Mouse (Mus musculus) stomach, embryonic 16.5 days (tissue): ENCODE data around the gene Tmem179. TPM values are rescaled to one million over a fixed set of nuclear protein-coding genes. Genes with fewer than 3 reads are reported as not detected.

Experiments used
- ATAC-seq: fragments of 200-750 bp; cut with Nextera tagmentation; 2 replicates; pipeline ENCODE4 v1.8.0; 2017; ENCODE audit warnings: moderate number of reproducible peaks, moderate TSS enrichment; ENCODE audit not compliant: insufficient read depth, low FRiP score
- H3K27ac ChIP-seq: fragments of 300-500 bp; sonication (generic); 2 replicates; pipeline ENCODE4 v1.5.1; 2014; ENCODE audit warnings: low read length
- H3K27me3 ChIP-seq: fragments of 300-500 bp; sonication (generic); 2 replicates; pipeline ENCODE4 v1.6.1; 2014; ENCODE audit warnings: low read length, control low read depth, mixed read lengths; ENCODE audit not compliant: control insufficient read depth, insufficient read depth
- H3K36me3 ChIP-seq: fragments of 300-500 bp; sonication (generic); 2 replicates; pipeline ENCODE4 v1.6.1; 2014; ENCODE audit warnings: low read length; ENCODE audit not compliant: control insufficient read depth, insufficient read depth
- H3K4me1 ChIP-seq: fragments of 300-500 bp; sonication (generic); 2 replicates; pipeline ENCODE4 v1.6.1; 2014; ENCODE audit warnings: low read length, control low read depth, mixed read lengths; ENCODE audit not compliant: control insufficient read depth, insufficient read depth
- H3K4me2 ChIP-seq: fragments of 300-500 bp; sonication (generic); 2 replicates; pipeline ENCODE4 v1.6.1; 2014; ENCODE audit warnings: low read depth, low read length, mixed read lengths
- H3K4me3 ChIP-seq: fragments of 300-500 bp; sonication (generic); replicated peaks from 2 replicates; pipeline ENCODE4 v1.5.1; 2014; ENCODE audit warnings: mild to moderate bottlenecking, low read length
- H3K9ac ChIP-seq: fragments of 300-500 bp; sonication (generic); 2 replicates; pipeline ENCODE4 v1.6.1; 2014; ENCODE audit warnings: low read length
- H3K9me3 ChIP-seq: fragments of 300-500 bp; sonication (generic); replicated peaks from 2 replicates; pipeline ENCODE4 v1.6.1; 2016; ENCODE audit warnings: low read length, control low read depth; ENCODE audit not compliant: control insufficient read depth
- WGBS: fragments of 180-500 bp; shearing (Covaris S2); extraction: QIAGEN DNeasy Blood & Tissue Kit; methylation state at CpG from one replicate; pipeline ENCODE4 v1.1.7; 2014; 5-methylcytosine and 5-hydroxymethylcytosine counted together
- polyA plus RNA-seq: library from polyadenylated mRNA; unstranded; fragments of >200 nt; fragmentation: Nextera tagmentation; extraction: Ambion mirVana; gene quantifications from 2 replicates; pipeline ENCODE4 v1.2.1, GENCODE M21; 2015

Gene Tmem179
- 2.4 TPM in 2 replicates for polyA plus RNA-seq

GRCm38 (mm10) chr12:112516697-112517337, at the start of gene Tmem179:
TSS of gene Tmem179 (minus strand) at chr12:112516747.
- Histone ChIP-seq H3K9ac (no peak within 1 kb of the TSS), H3K4me2 (no peak within 1 kb of the TSS), H3K36me3 (no peaks in the 10 kb centered on the region), H3K27me3 (peaks cover 5% of the 10 kb centered on the region), H3K27ac (no peak within 1 kb of the TSS), H3K4me1 (peaks cover 5% of the 10 kb centered on the region; the same call in 1 of the 2 replicates), H3K4me3 (no peak within 1 kb of the TSS), H3K9me3 (no peaks in the 10 kb centered on the region)
- peak; percentile 50; the same call in 1 of the 2 replicates for ATAC-seq
- 16% methylated on average over 14 of the region's 14 CpGs for WGBS

GRCm38 (mm10) chr12:112563011-112563410, 46.5 kb upstream of the Tmem179 start:
- no peak for ATAC-seq
- no peaks in the 10 kb centered on the region for H3K9me3 ChIP-seq

GRCm38 (mm10) chr12:112562462-112562861, 45.9 kb upstream of the Tmem179 start:
- Histone ChIP-seq H3K4me3 (no peak overlapping the region), H3K4me1 (no peaks in the 10 kb centered on the region), H3K27me3 (no peaks in the 10 kb centered on the region), H3K27ac (no peak overlapping the region), H3K9me3 (no peaks in the 10 kb centered on the region), H3K9ac (no peak overlapping the region), H3K36me3 (no peaks in the 10 kb centered on the region), H3K4me2 (no peak overlapping the region)
- WGBS, result 57% methylated on average over 5 of the region's 5 CpGs
- ATAC-seq, result no peak

More at GRCm38 (mm10) chr12:112563011-112563410, 46.5 kb upstream of the Tmem179 start:
- Histone ChIP-seq H3K4me1 (no peaks in the 10 kb centered on the region), H3K9ac (no peak overlapping the region), H3K4me2 (no peak overlapping the region), H3K27ac (no peak overlapping the region), H3K36me3 (no peaks in the 10 kb centered on the region), H3K4me3 (no peak overlapping the region), H3K27me3 (no peaks in the 10 kb centered on the region)
- WGBS, result 83% methylated on average over 6 of the region's 6 CpGs

GRCm38 (mm10) chr12:112561163-112561562, 44.6 kb upstream of the Tmem179 start:
- no peaks in the 10 kb centered on the region for H3K4me1 ChIP-seq
- H3K27me3 ChIP-seq, result no peaks in the 10 kb centered on the region
- ATAC-seq, result no peak
- H3K9ac ChIP-seq, result no peak overlapping the region
- H3K27ac ChIP-seq, result no peak overlapping the region
- H3K9me3 ChIP-seq, result no peaks in the 10 kb centered on the region
- H3K4me3 ChIP-seq, result no peak overlapping the region
- WGBS, result 61% methylated on average over 3 of the region's 3 CpGs
- H3K4me2 ChIP-seq, result no peak overlapping the region
- no peaks in the 10 kb centered on the region for H3K36me3 ChIP-seq

- no peak overlapping the region for H3K27ac ChIP-seq
- no peaks in the 10 kb centered on the region for H3K9me3 ChIP-seq
- no peak overlapping the region for H3K4me2 ChIP-seq
- H3K4me1 ChIP-seq, result no peaks in the 10 kb centered on the region
- no peaks in the 10 kb centered on the region for H3K27me3 ChIP-seq
- no peak for ATAC-seq
- WGBS, result 51% methylated on average over 5 of the region's 5 CpGs
- H3K4me3 ChIP-seq, result no peak overlapping the region
- H3K36me3 ChIP-seq, result no peaks in the 10 kb centered on the region
- no peak overlapping the region for H3K9ac ChIP-seq
Observed at GRCm38 (mm10) chr12:112560176-112560797, 43.7 kb upstream of the Tmem179 start.

- Histone ChIP-seq H3K4me1 (no peaks in the 10 kb centered on the region), H3K27me3 (no peaks in the 10 kb centered on the region), H3K9ac (no peak overlapping the region), H3K4me3 (no peak overlapping the region), H3K9me3 (no peaks in the 10 kb centered on the region), H3K27ac (no peak overlapping the region), H3K4me2 (no peak overlapping the region), H3K36me3 (no peaks in the 10 kb centered on the region)
- 59% methylated on average over 6 of the region's 6 CpGs for WGBS
- no peak for ATAC-seq
Observed at GRCm38 (mm10) chr12:112559671-112560070, 43.1 kb upstream of the Tmem179 start.

- Histone ChIP-seq H3K4me1 (no peaks in the 10 kb centered on the region), H3K4me2 (no peak overlapping the region), H3K36me3 (no peaks in the 10 kb centered on the region), H3K9me3 (no peaks in the 10 kb centered on the region), H3K9ac (no peak overlapping the region), H3K27ac (no peak overlapping the region), H3K27me3 (no peaks in the 10 kb centered on the region), H3K4me3 (no peak overlapping the region)
- WGBS, result 47% methylated on average over 3 of the region's 3 CpGs
- no peak for ATAC-seq
Observed at GRCm38 (mm10) chr12:112559231-112559630, 42.7 kb upstream of the Tmem179 start.

- no peaks in the 10 kb centered on the region for H3K27me3 ChIP-seq
- no peak overlapping the region for H3K9ac ChIP-seq
- H3K9me3 ChIP-seq, result no peaks in the 10 kb centered on the region
- WGBS, result 83% methylated on average over 5 of the region's 5 CpGs
- no peak overlapping the region for H3K4me2 ChIP-seq
- ATAC-seq, result no peak
- H3K4me1 ChIP-seq, result no peaks in the 10 kb centered on the region
- no peaks in the 10 kb centered on the region for H3K36me3 ChIP-seq
- H3K4me3 ChIP-seq, result no peak overlapping the region
- no peak overlapping the region for H3K27ac ChIP-seq
Observed at GRCm38 (mm10) chr12:112557219-112557618, 40.7 kb upstream of the Tmem179 start.

- no peak for ATAC-seq
- H3K9ac ChIP-seq, result no peak overlapping the region
- H3K27me3 ChIP-seq, result no peaks in the 10 kb centered on the region
- H3K4me2 ChIP-seq, result no peak overlapping the region
- WGBS, result 71% methylated on average over 9 of the region's 9 CpGs
- H3K27ac ChIP-seq, result no peak overlapping the region
- no peaks in the 10 kb centered on the region for H3K4me1 ChIP-seq
- H3K9me3 ChIP-seq, result no peaks in the 10 kb centered on the region
- H3K36me3 ChIP-seq, result no peaks in the 10 kb centered on the region
- no peak overlapping the region for H3K4me3 ChIP-seq
Observed at GRCm38 (mm10) chr12:112556531-112557060, 40.0 kb upstream of the Tmem179 start.
